Mouse (Mus musculus) liver, adult 2 months (tissue): ENCODE measurements around the gene Tnk1.

Source experiments
- CTCF ChIP-seq: fragments of 200-500 bp; IDR thresholded peaks from 2 replicates; pipeline ENCODE4 v1.5.1; 2011; ENCODE audit warnings: low read depth, low read length, control low read depth
- POLR2A ChIP-seq: fragments of 200-500 bp; IDR thresholded peaks from 2 replicates; pipeline ENCODE4 v1.6.1; 2011; ENCODE audit warnings: low read length, control low read depth; ENCODE audit not compliant: insufficient read depth; ENCODE audit errors: extremely low read depth

GRCm38 (mm10) chr11:69804972-69805909, 53.3 kb downstream of the Tnk1 start, which contains the start of gene Tmem102:
- TF ChIP-seq CTCF (no peak), POLR2A (no peak)
